Mouse (Mus musculus) E14TG2a.4 (cell line): ENCODE results near the gene Htt.

Experiments
- CTCF ChIP-seq: conservative IDR thresholded peaks from 2 replicates; pipeline ENCODE4 v1.5.1; 2014; ENCODE audit warnings: low read length
- POU5F1 ChIP-seq: IDR thresholded peaks from 2 replicates; pipeline ENCODE4 v1.6.1; 2014; ENCODE audit warnings: low read length, borderline replicate concordance

DNA sequence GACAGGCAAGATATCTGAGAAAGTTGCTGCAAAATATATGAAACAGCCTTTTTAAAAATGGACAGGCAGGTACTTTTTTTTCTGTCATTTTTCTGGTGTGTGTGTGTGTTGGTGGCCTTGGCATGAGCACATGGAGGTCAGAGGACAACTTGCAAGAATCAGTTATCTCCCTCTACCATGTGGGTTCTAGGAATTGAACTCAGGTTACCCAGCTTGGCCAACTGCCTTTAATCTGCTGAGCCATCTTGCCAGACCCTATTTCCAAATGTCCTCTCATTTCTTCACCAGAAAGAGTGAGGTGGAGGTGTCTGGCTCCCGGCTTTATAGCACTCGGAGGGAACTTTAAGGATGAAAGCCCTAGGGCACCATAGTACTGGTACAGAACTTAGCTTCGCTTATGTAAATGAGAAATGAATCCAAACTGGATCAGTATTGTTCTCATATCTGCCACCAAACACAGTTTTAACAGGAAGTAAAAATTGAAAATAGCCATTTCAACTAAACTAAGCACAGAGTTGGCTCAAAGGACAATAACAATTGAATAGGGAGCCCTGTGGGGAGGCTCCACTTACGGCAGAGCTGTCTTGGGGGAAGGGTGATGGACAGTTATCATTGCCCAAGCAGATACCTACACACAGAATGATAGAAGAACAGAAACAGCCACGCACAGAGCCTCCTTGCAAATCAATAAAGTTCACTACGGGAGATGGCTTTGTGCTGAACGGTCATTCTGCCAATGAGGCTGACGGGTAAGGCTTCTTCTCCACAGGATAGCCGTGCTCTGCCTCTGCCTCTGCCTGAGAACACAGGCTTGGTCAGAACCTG, 168.8 kb downstream of the Htt start:
- TF ChIP-seq CTCF (no peak), POU5F1 (no peak)
